Mouse (Mus musculus) MEL (cell line): ENCODE data around the gene Ssh2. TPM values are rescaled to one million over a fixed set of nuclear protein-coding genes. Genes with fewer than 3 reads are reported as not detected.
"Not testable (repeated sequence)": the region's sequence is repeated elsewhere in the genome, so short reads cannot be mapped to it uniquely, and the experiment has no call there.

Experiments
- DNase-seq: peaks from one replicate; pipeline ENCODE4 v3.0.0; 2011; ENCODE audit warnings: low read depth, low spot score
- H3K27ac ChIP-seq: 2 replicates; pipeline ENCODE4 v1.5.1; 2012; ENCODE audit warnings: low read depth, mild to moderate bottlenecking, control low read depth, low read length, moderate library complexity; ENCODE audit not compliant: control insufficient read depth
- H3K27me3 ChIP-seq, 2 experiments: fragments of 150-350 bp in 1 of 2; sonication (generic) in 1 of 2; 2 replicates each; pipeline ENCODE4 v1.6.1; 2012; ENCODE audit warnings: low read length in 2 of 2, mild to moderate bottlenecking in 2 of 2, improper control_type of control experiment in 1 of 2, moderate library complexity in 1 of 2; ENCODE audit not compliant: insufficient read depth in 2 of 2, control insufficient read depth in 1 of 2
- H3K36me3 ChIP-seq, 2 experiments: 2 replicates each; pipeline ENCODE4 v1.6.1; 2012 to 2014; ENCODE audit warnings: low read length in 2 of 2, improper control_type of control experiment in 1 of 2, inconsistent platforms in 1 of 2, mild to moderate bottlenecking in 1 of 2; ENCODE audit not compliant: insufficient read depth in 2 of 2, control insufficient read depth in 1 of 2
- H3K4me1 ChIP-seq, 2 experiments: fragments of 150-350 bp in 1 of 2; sonication (generic) in 1 of 2; 2 replicates each; pipeline ENCODE4 v1.6.1; 2012; ENCODE audit warnings: low read length in 2 of 2, improper control_type of control experiment in 1 of 2, mild to moderate bottlenecking in 1 of 2; ENCODE audit not compliant: insufficient read depth in 2 of 2, control insufficient read depth in 1 of 2
- H3K4me3 ChIP-seq, 2 experiments: fragments of 150-350 bp in 1 of 2; sonication (generic) in 1 of 2; 2 replicates each; pipeline ENCODE4 v1.5.1; 2012; ENCODE audit warnings: low read depth in 2 of 2, low read length in 2 of 2, mild to moderate bottlenecking in 2 of 2, moderate library complexity in 2 of 2, control low read depth in 1 of 2, improper control_type of control experiment in 1 of 2; ENCODE audit not compliant: control insufficient read depth in 1 of 2, insufficient read depth in 1 of 2
- H3K79me2 ChIP-seq: 2 replicates; pipeline ENCODE4 v1.6.1; 2012; ENCODE audit warnings: mild to moderate bottlenecking, low read length, moderate library complexity; ENCODE audit not compliant: control insufficient read depth, poor library complexity, insufficient read depth
- H3K9ac ChIP-seq: 2 replicates; pipeline ENCODE4 v1.6.1; 2012; ENCODE audit warnings: low read depth, mild to moderate bottlenecking, control low read depth, low read length, moderate library complexity; ENCODE audit not compliant: control insufficient read depth, poor library complexity, severe bottlenecking
- H3K9me3 ChIP-seq: fragments of 150-350 bp; sonication (generic); replicated peaks from 2 replicates; pipeline ENCODE4 v1.6.1; 2012; ENCODE audit warnings: mild to moderate bottlenecking, low read length, improper control_type of control experiment, moderate library complexity; ENCODE audit not compliant: insufficient read depth
- CTCF ChIP-seq, 3 experiments: IDR thresholded peaks in 2 of 3; conservative IDR thresholded peaks in 1 of 3; 2 replicates each; pipeline ENCODE4 v1.5.1; 2011 to 2012; ENCODE audit warnings: low read length in 3 of 3, low read depth in 2 of 3, mild to moderate bottlenecking in 2 of 3, improper control_type of control experiment in 1 of 3, inconsistent platforms in 1 of 3, mixed read lengths in 1 of 3, moderate library complexity in 1 of 3; ENCODE audit not compliant: control insufficient read depth in 1 of 3, insufficient read depth in 1 of 3, poor library complexity in 1 of 3, severe bottlenecking in 1 of 3
- ELF1 ChIP-seq: IDR thresholded peaks from 2 replicates; pipeline ENCODE4 v1.6.1; 2014; ENCODE audit warnings: low read depth, mild to moderate bottlenecking, inconsistent platforms, low read length, improper control_type of control experiment, moderate library complexity
- EP300 ChIP-seq, 2 experiments: IDR thresholded peaks; 2 replicates each; pipeline ENCODE4 v1.6.1; 2011; ENCODE audit warnings: improper control_type of control experiment in 2 of 2, low read length in 2 of 2, low read depth in 1 of 2, mild to moderate bottlenecking in 1 of 2
- ETS1 ChIP-seq: IDR thresholded peaks from 2 replicates; pipeline ENCODE4 v1.6.1; 2012; ENCODE audit warnings: low read depth, mild to moderate bottlenecking, inconsistent platforms, low read length, improper control_type of control experiment, moderate library complexity
- GATA1 ChIP-seq: IDR thresholded peaks from 2 replicates; pipeline ENCODE4 v1.6.1; 2011; ENCODE audit warnings: low read depth, low read length, improper control_type of control experiment
- MEF2A ChIP-seq: IDR thresholded peaks from 2 replicates; pipeline ENCODE4 v1.6.1; 2014; ENCODE audit warnings: low read depth, mild to moderate bottlenecking, inconsistent platforms, low read length, improper control_type of control experiment; ENCODE audit not compliant: poor library complexity, insufficient replicate concordance, severe bottlenecking; ENCODE audit errors: extremely low read depth
- MXI1 ChIP-seq: IDR thresholded peaks from 2 replicates; pipeline ENCODE4 v1.6.1; 2011; ENCODE audit warnings: mild to moderate bottlenecking, low read depth, low read length, improper control_type of control experiment
- RAD21 ChIP-seq: IDR thresholded peaks from 2 replicates; pipeline ENCODE4 v1.6.1; 2011; ENCODE audit warnings: mild to moderate bottlenecking, low read depth, low read length, improper control_type of control experiment
- RCOR1 ChIP-seq: IDR thresholded peaks from 2 replicates; pipeline ENCODE4 v1.6.1; 2012; ENCODE audit warnings: low read depth, mild to moderate bottlenecking, inconsistent platforms, low read length, improper control_type of control experiment
- TAL1 ChIP-seq: IDR thresholded peaks from 2 replicates; pipeline ENCODE4 v1.6.1; 2012; ENCODE audit warnings: mild to moderate bottlenecking, inconsistent platforms, low read length, moderate library complexity, mixed read lengths
- TCF12 ChIP-seq: IDR thresholded peaks from 2 replicates; pipeline ENCODE4 v1.6.1; 2014; ENCODE audit warnings: low read depth, mild to moderate bottlenecking, inconsistent platforms, low read length, improper control_type of control experiment, moderate library complexity
- ZNF384 ChIP-seq: IDR thresholded peaks from 2 replicates; pipeline ENCODE4 v1.6.1; 2012; ENCODE audit warnings: low read depth, mild to moderate bottlenecking, inconsistent platforms, low read length, improper control_type of control experiment
- polyA plus RNA-seq, 2 experiments: library from polyadenylated mRNA; stranded (reverse) in 1 of 2; unstranded in 1 of 2; fragments of >175 nt in 1 of 2; fragments of >200 nt in 1 of 2; gene quantifications; 2 replicates each; pipeline versions ENCODE4 v1.2.1 to v1.2.4; 2012; ENCODE audit warnings: low replicate concordance in 2 of 2, low read depth in 1 of 2; ENCODE audit not compliant: insufficient read length in 2 of 2, insufficient read depth in 1 of 2, missing spikeins in 1 of 2
- total RNA-seq: library from RNA; depleted of rRNA; stranded (reverse); fragments of 300-350 nt; gene quantifications from 2 replicates; pipeline ENCODE4 v1.2.3, GENCODE M21; 2012

Gene Ssh2
- total and polyA plus RNA-seq, 3 experiments: 6.3 to 29.2 (median 16.5) TPM

- TF ChIP-seq CTCF (IDR thresholded peaks at IDR 0.05 in 2 of 3, conservative IDR thresholded peaks at IDR 0.05 in 1 of 3; ENCODE audit: control insufficient read depth in 1 of 3, insufficient read depth in 1 of 3, low read depth in 2 of 3, low read length in 3 of 3, poor library complexity in 1 of 3, severe bottlenecking in 1 of 3) (no peak), ELF1 (no peak)
Measured at GRCm38 (mm10) chr11:77291447-77291846, 75.4 kb downstream of the Ssh2 start (continued).

- H3K27me3 ChIP-seq, H3K36me3 ChIP-seq, DNase-seq, H3K4me3 ChIP-seq, H3K9ac ChIP-seq, H3K9me3 ChIP-seq, H3K27ac ChIP-seq, H3K4me1 ChIP-seq, H3K79me2 ChIP-seq: not testable (repeated sequence)
Measured at GRCm38 (mm10) chr11:77293673-77294072, 77.6 kb downstream of the Ssh2 start.

GRCm38 (mm10) chr11:77297246-77297645, 81.2 kb downstream of the Ssh2 start:
- no peak for TF ChIP-seq EP300 (IDR thresholded peaks at IDR 0.05; ENCODE audit: low read depth in 1 of 2, low read length in 2 of 2)
- TF ChIP-seq MEF2A: no peak
- no peak for TF ChIP-seq ZNF384
- DNase-seq: no peak
- Histone ChIP-seq H3K27ac (no peak overlapping the region), H3K27me3 (no peaks in the 10 kb centered on the region), H3K4me3 (no peak overlapping the region), H3K79me2 (no peaks in the 10 kb centered on the region; the same call in 1 of the 2 replicates), H3K36me3 (no peaks in the 10 kb centered on the region), H3K9me3 (no peaks in the 10 kb centered on the region), H3K9ac (no peak overlapping the region), H3K4me1 (no peaks in the 10 kb centered on the region; a peak in 1 of 4 replicates)

- peaks cover 0 to 14% of the 10 kb centered on the region in 2 experiments; a peak in 2 of 4 replicates for H3K36me3 ChIP-seq
- DNase-seq: peak; percentile 71
- H3K4me1 ChIP-seq: peaks cover 3 to 4% of the 10 kb centered on the region in 2 experiments; a peak in 2 of 4 replicates
- no peaks in the 10 kb centered on the region for H3K79me2 ChIP-seq
- no peaks in the 10 kb centered on the region for H3K9me3 ChIP-seq
- 0 out of 2 replicates have a peak overlapping the region, but pooled peaks have one; percentile 25 for H3K27ac ChIP-seq
- H3K4me3 ChIP-seq: no peak overlapping the region
- peak; percentile 47; the same call in 1 of the 2 replicates for TF ChIP-seq TAL1
- TF ChIP-seq TCF12: peak; percentile 72
- peak; percentile 77 for TF ChIP-seq GATA1
- TF ChIP-seq ETS1: peak; percentile 75
- TF ChIP-seq RCOR1: peak; percentile 84
- TF ChIP-seq EP300 (IDR thresholded peaks at IDR 0.05; ENCODE audit: low read depth in 1 of 2, low read length in 2 of 2): peak; percentile 65 to 72
- TF ChIP-seq MXI1: no peak
- TF ChIP-seq RAD21: no peak
- H3K27me3 ChIP-seq: no peaks in the 10 kb centered on the region
- no peak overlapping the region for H3K9ac ChIP-seq
Measured at GRCm38 (mm10) chr11:77307205-77307604, 91.1 kb downstream of the Ssh2 start.
